Mouse (Mus musculus) telencephalon, adult 2 months (tissue): ENCODE results near the gene Foxi1.
"Not testable (repeated sequence)": the region's sequence is repeated elsewhere in the genome, so short reads cannot be mapped to it uniquely, and the experiment has no call there.

Source experiments
- DNase-seq: peaks from one replicate; pipeline ENCODE4 v3.0.0-alpha.2; 2011; ENCODE audit warnings: low read depth, low spot score

Foxi1 gene

DNA sequence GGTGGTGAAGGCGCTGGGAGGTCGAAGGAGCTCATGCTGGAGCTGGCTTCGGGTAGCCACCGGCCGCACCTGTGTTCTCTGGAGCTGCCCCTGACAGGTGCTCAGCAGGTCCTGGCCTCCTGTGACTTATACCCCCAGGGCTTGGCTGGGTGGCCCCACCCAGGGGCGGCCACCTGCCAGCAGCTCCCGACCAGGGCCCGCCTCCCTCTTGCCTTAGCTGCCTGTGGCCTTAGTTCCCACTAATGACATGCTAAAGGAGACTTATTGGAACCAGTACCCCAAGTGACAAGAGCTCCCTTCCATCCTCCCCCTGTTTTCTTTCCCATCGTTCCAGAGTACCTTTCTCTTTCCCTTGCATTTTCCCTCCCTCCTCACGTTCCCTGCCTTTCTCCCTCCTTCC is at the start of gene Foxi1:
Gene Foxi1, minus strand, starts transcription at position 101 of the 400 bp plus-strand sequence.
- no peak for DNase-seq

- no peak for DNase-seq
Observed at GRCm38 (mm10) chr11:34242979-34243378, 35.1 kb upstream of the Foxi1 start.

- DNase-seq, result no peak
Observed at GRCm38 (mm10) chr11:34240252-34240651, 32.4 kb upstream of the Foxi1 start.

DNA sequence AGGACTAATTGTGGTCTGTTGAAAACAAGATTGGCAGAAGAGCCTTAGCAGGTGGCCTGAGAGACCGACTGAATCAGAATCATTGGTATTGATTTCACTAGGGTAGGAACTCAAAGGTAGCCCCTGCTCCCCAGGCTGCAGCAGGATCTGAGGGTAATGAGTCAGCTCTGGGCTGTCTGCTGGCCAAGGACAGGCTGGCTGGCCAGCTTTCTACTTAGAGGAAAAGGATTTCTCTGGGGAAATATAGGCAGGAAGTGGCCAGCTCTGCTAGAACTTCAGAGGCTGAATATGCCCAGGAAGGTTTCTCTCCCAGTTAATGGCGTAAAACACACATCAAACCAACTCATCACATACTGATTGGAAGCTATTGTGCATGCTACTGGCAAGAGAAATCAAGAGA is 31.8 kb upstream of the Foxi1 start:
- DNase-seq, result no peak

- DNase-seq, result peak; percentile 24
Observed at GRCm38 (mm10) chr11:34236885-34237284, 29.0 kb upstream of the Foxi1 start.

- no peak for DNase-seq
Observed at GRCm38 (mm10) chr11:34236091-34236759, 28.3 kb upstream of the Foxi1 start.

DNA sequence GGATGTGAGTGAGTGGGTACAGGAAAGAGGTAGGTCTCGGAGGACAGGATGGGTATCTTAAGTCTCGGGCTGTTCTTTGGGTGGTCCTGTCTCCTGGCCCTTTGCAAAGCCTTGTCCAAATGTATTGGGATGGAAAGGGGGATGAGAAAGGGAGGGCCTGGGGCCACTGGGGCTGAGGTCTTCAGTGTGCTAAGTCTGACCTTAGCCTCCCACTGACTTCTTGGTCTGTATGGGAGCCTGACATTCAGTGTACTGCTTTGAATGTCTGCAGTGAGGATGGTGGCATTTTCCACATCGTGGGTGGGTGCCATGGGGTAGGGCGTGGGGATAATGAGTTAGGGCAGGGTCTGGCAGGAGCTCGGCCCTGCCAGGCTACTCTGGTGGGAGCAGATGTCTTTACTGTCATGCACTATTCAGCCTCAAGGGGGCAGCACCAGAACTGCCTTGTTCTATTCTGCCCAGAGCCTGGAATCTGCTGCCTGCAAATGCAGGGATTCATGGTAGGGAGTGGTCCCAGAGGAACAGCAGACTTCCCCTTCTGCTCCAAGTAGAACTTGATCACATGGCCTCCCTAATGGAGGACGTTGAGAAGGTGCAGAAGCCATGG is 21.0 kb upstream of the Foxi1 start:
- DNase-seq, result no peak

GRCm38 (mm10) chr11:34227180-34227579 is 19.3 kb upstream of the Foxi1 start:
- no peak for DNase-seq

DNA sequence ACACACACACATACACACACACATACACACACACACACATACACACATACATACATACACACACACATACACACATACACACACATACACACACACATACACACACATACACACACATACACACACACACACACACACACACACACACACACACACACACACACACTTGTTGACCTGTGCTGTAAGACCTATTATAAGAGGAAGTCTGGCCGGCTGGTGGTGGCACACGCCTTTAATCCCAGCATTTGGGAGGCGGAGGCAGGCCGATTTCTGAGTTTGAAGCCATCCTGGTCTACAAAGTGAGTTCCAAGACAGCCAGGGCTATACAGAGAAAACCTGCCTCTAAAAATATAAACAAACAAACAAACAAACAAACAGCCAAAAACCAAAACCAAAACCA is 12.7 kb upstream of the Foxi1 start:
- DNase-seq, result not testable (repeated sequence)

GRCm38 (mm10) chr11:34212853-34213252 is 5.0 kb upstream of the Foxi1 start:
- no peak for DNase-seq

DNA sequence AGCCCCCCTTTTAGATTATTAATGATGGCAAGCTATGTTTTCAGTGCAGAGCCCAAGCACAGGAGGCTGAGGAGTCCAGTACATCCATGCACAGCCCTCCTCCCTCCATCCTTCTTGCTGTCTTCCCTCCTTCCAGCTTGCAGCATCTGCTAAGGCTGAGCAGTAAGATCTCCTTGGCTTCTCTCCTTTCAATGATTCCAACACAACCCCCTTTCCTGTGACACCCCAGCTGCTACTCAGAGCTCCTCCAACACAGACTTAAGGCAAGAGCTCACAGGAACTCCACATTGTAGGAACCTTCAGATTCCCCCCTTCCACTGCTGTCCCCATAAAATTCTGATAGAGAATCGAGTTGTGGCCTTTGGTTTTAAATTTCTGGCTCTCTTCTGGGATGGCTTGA is 5.1 kb downstream of the Foxi1 start:
- DNase-seq, result peak; percentile 40

DNA sequence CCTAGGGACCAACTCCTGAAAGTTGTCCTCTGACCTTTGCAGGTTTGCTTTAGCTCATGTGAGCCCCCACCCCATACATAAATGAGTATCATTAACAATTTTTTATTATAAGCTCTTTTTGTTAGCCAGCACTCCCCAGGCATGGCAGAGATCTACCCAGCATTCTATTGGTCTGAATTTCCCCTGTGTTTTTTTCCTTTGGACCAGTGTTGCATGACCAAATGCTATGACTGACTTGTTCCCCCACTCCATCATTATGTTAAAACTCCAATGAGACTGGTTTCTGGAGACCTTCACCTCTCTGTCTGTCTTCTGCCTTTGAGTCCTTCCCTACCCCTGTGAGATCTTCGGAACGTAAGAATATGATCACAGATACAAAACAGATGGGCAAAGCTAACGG is 12.7 kb downstream of the Foxi1 start:
- DNase-seq, result no peak

- DNase-seq, result no peak
Observed at GRCm38 (mm10) chr11:34194158-34194941, 13.5 kb downstream of the Foxi1 start.

DNA sequence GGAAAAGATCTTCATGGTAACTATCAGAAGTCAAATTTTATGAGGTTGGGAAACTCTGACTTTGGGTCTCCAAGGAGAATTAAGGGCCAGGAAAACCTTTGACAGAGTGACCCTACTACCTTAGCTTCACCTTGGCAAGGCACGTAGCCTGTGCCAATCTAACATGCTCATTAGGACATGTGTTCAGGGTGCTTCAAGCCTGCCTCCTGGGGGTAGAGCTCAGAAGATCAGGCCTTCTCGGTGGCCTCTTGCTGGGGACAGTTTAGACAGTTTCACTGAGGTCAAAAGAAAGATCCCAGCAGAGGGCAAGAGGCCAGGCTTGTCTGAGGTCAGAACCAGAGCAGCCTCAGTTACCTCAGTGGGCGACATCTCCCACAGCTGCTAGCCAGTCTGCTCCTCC is 14.2 kb downstream of the Foxi1 start:
- DNase-seq, result no peak

DNA sequence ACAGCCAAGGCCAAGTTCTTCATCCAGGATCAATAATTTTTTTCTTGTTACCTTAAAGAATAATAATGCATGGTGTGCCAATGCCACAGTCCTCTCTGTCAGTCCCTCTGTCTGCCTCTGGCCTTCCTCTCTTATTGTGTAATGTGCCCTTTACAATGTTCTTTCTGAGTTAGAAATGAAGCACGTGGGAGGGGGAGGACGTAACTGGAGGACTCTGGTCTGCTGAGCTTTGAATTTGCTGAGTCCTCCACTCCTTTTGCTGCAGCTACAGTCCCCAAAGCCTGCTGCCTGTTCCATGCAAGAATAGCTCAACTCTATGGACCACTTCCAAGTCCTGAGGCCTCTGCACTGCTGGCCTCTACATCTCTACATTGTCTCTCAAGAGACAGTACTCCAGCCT is 23.6 kb downstream of the Foxi1 start:
- DNase-seq, result no peak

DNA sequence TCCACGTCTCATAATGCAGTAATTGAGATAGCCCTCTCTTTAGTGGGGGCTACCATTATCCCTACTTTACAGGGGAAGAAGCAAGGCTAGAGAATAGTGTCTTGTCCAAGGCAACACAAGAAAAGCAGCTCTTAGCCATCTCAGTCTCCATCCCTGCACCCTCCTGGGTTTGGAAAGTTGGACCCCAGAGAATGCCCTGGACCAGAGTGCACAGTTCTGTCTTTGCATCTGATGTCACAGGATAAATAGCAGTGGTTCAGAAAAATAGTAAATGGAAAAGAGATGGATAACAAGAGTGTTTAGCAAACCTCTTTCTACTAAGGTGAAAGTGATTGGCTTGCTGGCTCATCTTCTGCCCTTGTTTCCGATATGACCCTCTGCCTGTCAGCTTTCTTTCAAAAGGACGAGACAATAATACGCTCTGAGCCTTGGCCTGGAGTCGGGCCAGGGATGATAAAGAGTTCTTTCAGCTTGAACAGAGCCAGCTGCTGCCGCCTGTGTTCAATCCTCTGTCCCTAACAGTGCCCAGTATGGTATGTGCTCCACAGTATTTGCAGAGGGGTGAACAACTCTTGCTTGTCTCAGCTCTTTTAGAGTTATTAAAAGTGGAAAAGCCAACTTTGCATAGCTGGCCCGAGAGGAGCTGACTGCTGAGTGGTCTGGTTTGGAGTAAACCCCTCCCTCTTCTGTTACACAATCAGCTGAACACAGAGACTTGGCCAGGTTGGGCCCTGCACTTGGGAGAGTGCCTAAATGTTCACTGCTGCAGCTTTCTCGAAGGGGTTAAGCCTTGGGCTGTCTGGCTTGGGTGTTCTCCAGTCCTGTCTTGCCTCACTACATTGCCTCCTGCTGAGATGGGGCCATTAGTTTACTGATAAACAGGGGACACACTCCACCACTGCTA is 26.4 kb downstream of the Foxi1 start:
- DNase-seq, result peak; percentile 41

DNA sequence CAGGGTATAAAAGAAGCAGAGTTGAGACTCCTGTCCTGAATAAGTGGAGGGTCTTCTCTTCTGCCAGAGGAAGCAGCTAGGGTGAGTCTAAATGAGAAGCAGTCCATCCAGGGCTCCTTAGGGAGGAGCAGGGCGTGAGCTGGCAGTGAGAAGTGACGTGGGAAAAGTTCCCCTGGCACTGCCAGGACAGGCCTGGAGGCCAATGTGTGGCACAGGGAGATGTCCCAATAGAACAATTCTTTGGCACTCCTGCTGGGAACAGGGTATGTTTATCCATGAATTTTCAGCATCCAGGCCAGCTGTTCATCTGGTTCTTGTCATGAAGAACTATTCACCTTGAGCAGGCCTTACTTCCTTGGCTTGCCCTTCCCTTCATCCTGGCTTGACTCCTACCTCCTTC is 29.1 kb downstream of the Foxi1 start:
- no peak for DNase-seq

DNA sequence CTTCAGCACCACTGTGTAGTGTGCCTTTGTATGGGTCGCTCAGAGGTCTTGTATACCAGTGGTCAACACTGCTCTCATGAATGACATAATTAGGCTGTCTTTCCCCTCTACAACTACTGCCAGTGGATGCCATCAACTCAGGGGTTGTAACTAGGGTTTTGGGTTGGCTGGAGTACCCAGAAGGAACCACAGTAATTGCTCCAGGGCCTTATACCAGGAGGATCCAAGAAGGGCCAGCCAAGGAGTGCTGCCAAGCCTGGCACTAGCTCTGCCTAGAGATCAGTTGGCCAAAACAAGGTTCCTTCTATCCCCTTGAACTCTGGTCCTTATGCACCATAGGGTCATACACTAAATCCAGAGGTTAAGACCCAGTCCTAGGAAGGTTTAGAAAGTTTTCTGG is 31.5 kb downstream of the Foxi1 start:
- DNase-seq, result no peak

- no peak for DNase-seq
Observed at GRCm38 (mm10) chr11:34171221-34171620, 36.7 kb downstream of the Foxi1 start.

DNA sequence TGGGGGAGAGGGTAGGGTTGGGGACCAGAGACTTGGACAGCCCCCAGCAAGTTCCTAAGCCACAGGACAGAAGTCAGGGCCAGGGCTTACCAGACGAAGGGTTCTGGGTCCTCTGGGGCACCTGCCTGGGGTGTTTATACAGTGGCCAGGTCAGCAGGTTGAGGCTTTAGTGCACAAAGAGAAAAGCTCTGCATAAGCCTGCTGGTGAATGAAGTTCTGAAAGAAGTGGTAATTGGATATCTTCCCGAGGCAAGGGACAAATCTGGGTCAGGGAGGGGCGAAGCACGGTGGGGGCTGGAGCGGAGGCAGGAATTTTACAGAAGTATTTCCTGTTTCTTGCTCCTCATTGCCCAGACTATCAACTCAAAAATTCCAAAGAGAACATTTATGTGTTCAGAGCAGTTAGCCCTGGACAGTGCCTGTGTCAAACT is 38.4 kb downstream of the Foxi1 start:
- DNase-seq, result no peak

- DNase-seq, result no peak
Observed at GRCm38 (mm10) chr11:34166392-34166791, 41.5 kb downstream of the Foxi1 start.

GRCm38 (mm10) chr11:34165278-34165677 is 42.6 kb downstream of the Foxi1 start:
- no peak for DNase-seq
